Mouse (Mus musculus): ENCODE results near the gene Sema5a. TPM values are rescaled to one million over a fixed set of nuclear protein-coding genes. Genes with fewer than 3 reads are reported as not detected.

Gene Sema5a
- polyA plus RNA-seq, 1 experiment from 2014 or later, result 6.5 TPM

- H3K4me2 ChIP-seq, result no peak overlapping the region
- H3K9me3 ChIP-seq (replicated peaks), result no peaks in the 10 kb centered on the region
- H3K27ac ChIP-seq, result no peak overlapping the region
- H3K4me1 ChIP-seq (replicated peaks), result peaks cover 18% of the 10 kb centered on the region
- no peak overlapping the region for H3K9ac ChIP-seq
- no peak overlapping the region for H3K4me3 ChIP-seq
- ATAC-seq (replicated peaks; ENCODE audit: insufficient number of reproducible peaks, insufficient read depth, low FRiP score, low read depth), result no peak
- WGBS, result 74% methylated on average over 8 of the region's 8 CpGs
- H3K36me3 ChIP-seq, result no peaks in the 10 kb centered on the region
- H3K27me3 ChIP-seq, result no peaks in the 10 kb centered on the region
These were observed 66.2 kb downstream of the Sema5a start for GRCm38 (mm10) chr15:32310834-32311233.

GRCm38 (mm10) chr15:32311287-32311686 is 66.7 kb downstream of the Sema5a start:
- no peak for ATAC-seq (replicated peaks; ENCODE audit: insufficient number of reproducible peaks, insufficient read depth, low FRiP score, low read depth)
- H3K9ac ChIP-seq, result no peak overlapping the region
- no peaks in the 10 kb centered on the region for H3K36me3 ChIP-seq
- no peaks in the 10 kb centered on the region for H3K27me3 ChIP-seq
- H3K4me1 ChIP-seq (replicated peaks), result peaks cover 17% of the 10 kb centered on the region
- H3K27ac ChIP-seq, result no peak overlapping the region
- 82% methylated on average over 8 of the region's 8 CpGs for WGBS
- no peak overlapping the region for H3K4me3 ChIP-seq
- H3K4me2 ChIP-seq, result no peak overlapping the region
- no peaks in the 10 kb centered on the region for H3K9me3 ChIP-seq (replicated peaks)

GRCm38 (mm10) chr15:32317074-32317473 is 72.5 kb downstream of the Sema5a start:
- Histone ChIP-seq H3K27me3 (no peaks in the 10 kb centered on the region), H3K4me2 (no peak overlapping the region), H3K4me3 (no peak overlapping the region), H3K27ac (no peak overlapping the region), H3K4me1 (replicated peaks) (peaks cover 9% of the 10 kb centered on the region), H3K9me3 (replicated peaks) (no peaks in the 10 kb centered on the region), H3K9ac (no peak overlapping the region), H3K36me3 (no peaks in the 10 kb centered on the region)
- no peak for ATAC-seq (replicated peaks; ENCODE audit: insufficient number of reproducible peaks, insufficient read depth, low FRiP score, low read depth)
- 57% methylated on average over 5 of the region's 5 CpGs for WGBS

- Histone ChIP-seq H3K4me2 (no peak overlapping the region), H3K4me3 (no peak overlapping the region), H3K36me3 (no peaks in the 10 kb centered on the region), H3K27me3 (no peaks in the 10 kb centered on the region), H3K9me3 (replicated peaks) (no peaks in the 10 kb centered on the region), H3K4me1 (replicated peaks) (peaks cover 5% of the 10 kb centered on the region; the same call in 1 of the 2 replicates), H3K27ac (no peak overlapping the region), H3K9ac (no peak overlapping the region)
- WGBS, result 79% methylated on average over 3 of the region's 3 CpGs
- no peak for ATAC-seq (replicated peaks; ENCODE audit: insufficient number of reproducible peaks, insufficient read depth, low FRiP score, low read depth)
These were observed 76.1 kb downstream of the Sema5a start for GRCm38 (mm10) chr15:32320739-32321138.

- no peak overlapping the region for H3K4me3 ChIP-seq
- no peak for ATAC-seq (replicated peaks; ENCODE audit: insufficient number of reproducible peaks, insufficient read depth, low FRiP score, low read depth)
- no peaks in the 10 kb centered on the region for H3K27me3 ChIP-seq
- H3K9me3 ChIP-seq (replicated peaks), result no peaks in the 10 kb centered on the region
- no peak overlapping the region for H3K9ac ChIP-seq
- H3K36me3 ChIP-seq, result no peaks in the 10 kb centered on the region
- no peak overlapping the region for H3K27ac ChIP-seq
- H3K4me2 ChIP-seq, result no peak overlapping the region
- no peaks in the 10 kb centered on the region for H3K4me1 ChIP-seq (replicated peaks)
- 79% methylated on average over 5 of the region's 5 CpGs for WGBS
These were observed 78.0 kb downstream of the Sema5a start for GRCm38 (mm10) chr15:32322455-32323220.

GRCm38 (mm10) chr15:32323224-32323623 is 78.6 kb downstream of the Sema5a start:
- Histone ChIP-seq H3K4me2 (no peak overlapping the region), H3K27ac (no peak overlapping the region), H3K9ac (no peak overlapping the region), H3K9me3 (replicated peaks) (no peaks in the 10 kb centered on the region), H3K4me1 (replicated peaks) (no peaks in the 10 kb centered on the region), H3K36me3 (no peaks in the 10 kb centered on the region), H3K27me3 (no peaks in the 10 kb centered on the region), H3K4me3 (no peak overlapping the region)
- 97% methylated on average over 4 of the region's 4 CpGs for WGBS
- no peak for ATAC-seq (replicated peaks; ENCODE audit: insufficient number of reproducible peaks, insufficient read depth, low FRiP score, low read depth)

- Histone ChIP-seq H3K4me1 (replicated peaks) (peaks cover 2% of the 10 kb centered on the region; the same call in 1 of the 2 replicates), H3K27me3 (no peaks in the 10 kb centered on the region), H3K36me3 (no peaks in the 10 kb centered on the region), H3K4me2 (no peak overlapping the region), H3K27ac (no peak overlapping the region), H3K4me3 (no peak overlapping the region), H3K9me3 (replicated peaks) (no peaks in the 10 kb centered on the region), H3K9ac (no peak overlapping the region)
- WGBS, result 61% methylated on average over 7 of the region's 7 CpGs
- no peak for ATAC-seq (replicated peaks; ENCODE audit: insufficient number of reproducible peaks, insufficient read depth, low FRiP score, low read depth)
These were observed 79.5 kb downstream of the Sema5a start for GRCm38 (mm10) chr15:32324105-32324504.

GRCm38 (mm10) chr15:32328370-32329004 is 83.9 kb downstream of the Sema5a start:
- Histone ChIP-seq H3K36me3 (no peaks in the 10 kb centered on the region), H3K4me2 (no peak overlapping the region), H3K4me3 (no peak overlapping the region), H3K4me1 (replicated peaks) (peaks cover 9% of the 10 kb centered on the region), H3K9ac (no peak overlapping the region), H3K27me3 (no peaks in the 10 kb centered on the region), H3K9me3 (replicated peaks) (no peaks in the 10 kb centered on the region), H3K27ac (no peak overlapping the region)
- 58% methylated on average over 4 of the region's 4 CpGs for WGBS
- no peak for ATAC-seq (replicated peaks; ENCODE audit: insufficient number of reproducible peaks, insufficient read depth, low FRiP score, low read depth)

- no peak overlapping the region for H3K27ac ChIP-seq
- H3K36me3 ChIP-seq, result no peaks in the 10 kb centered on the region
- no peaks in the 10 kb centered on the region for H3K27me3 ChIP-seq
- H3K9ac ChIP-seq, result no peak overlapping the region
- no peak overlapping the region for H3K4me3 ChIP-seq
- no peak for ATAC-seq (replicated peaks; ENCODE audit: insufficient number of reproducible peaks, insufficient read depth, low FRiP score, low read depth)
- H3K4me2 ChIP-seq, result no peak overlapping the region
- no peaks in the 10 kb centered on the region for H3K9me3 ChIP-seq (replicated peaks)
- peaks cover 20% of the 10 kb centered on the region for H3K4me1 ChIP-seq (replicated peaks)
- WGBS, result 61% methylated on average over 10 of the region's 10 CpGs
These were observed 85.2 kb downstream of the Sema5a start for GRCm38 (mm10) chr15:32329670-32330330.

GRCm38 (mm10) chr15:32330427-32330826 is 85.8 kb downstream of the Sema5a start:
- H3K4me3 ChIP-seq, result no peak overlapping the region
- peaks cover 20% of the 10 kb centered on the region for H3K4me1 ChIP-seq (replicated peaks)
- 69% methylated on average over 8 of the region's 8 CpGs for WGBS
- H3K9me3 ChIP-seq (replicated peaks), result no peaks in the 10 kb centered on the region
- ATAC-seq (replicated peaks; ENCODE audit: insufficient number of reproducible peaks, insufficient read depth, low FRiP score, low read depth), result no peak
- no peaks in the 10 kb centered on the region for H3K27me3 ChIP-seq
- H3K9ac ChIP-seq, result no peak overlapping the region
- no peak overlapping the region for H3K4me2 ChIP-seq
- no peaks in the 10 kb centered on the region for H3K36me3 ChIP-seq
- H3K27ac ChIP-seq, result no peak overlapping the region

- H3K4me1 ChIP-seq (replicated peaks), result peaks cover 20% of the 10 kb centered on the region
- no peaks in the 10 kb centered on the region for H3K27me3 ChIP-seq
- H3K36me3 ChIP-seq, result no peaks in the 10 kb centered on the region
- 80% methylated on average over 2 of the region's 2 CpGs for WGBS
- ATAC-seq (replicated peaks; ENCODE audit: insufficient number of reproducible peaks, insufficient read depth, low FRiP score, low read depth), result no peak
- no peak overlapping the region for H3K4me2 ChIP-seq
- no peak overlapping the region for H3K4me3 ChIP-seq
- no peak overlapping the region for H3K27ac ChIP-seq
- no peak overlapping the region for H3K9ac ChIP-seq
- H3K9me3 ChIP-seq (replicated peaks), result no peaks in the 10 kb centered on the region
These were observed 86.4 kb downstream of the Sema5a start for GRCm38 (mm10) chr15:32331037-32331436.

All from heart, embryonic 15.5 days (tissue).